Mouse (Mus musculus): Measurements from ENCODE around the gene Habp4. TPM values are rescaled to one million over a fixed set of nuclear protein-coding genes. Genes with fewer than 3 reads are reported as not detected.

Habp4 gene
- polyA plus RNA-seq, 1 experiment from 2014 or later, result 30.6 TPM

- Histone ChIP-seq H3K4me1 (ENCODE audit: control insufficient read depth, insufficient read depth, low read length) (peaks cover 2% of the 10 kb centered on the region; the same call in 1 of the 2 replicates), H3K36me3 (ENCODE audit: control insufficient read depth, insufficient read depth, low read length) (no peaks in the 10 kb centered on the region), H3K27ac (replicated peaks; ENCODE audit: low read depth, low read length) (no peak overlapping the region), H3K9me3 (ENCODE audit: control insufficient read depth, low read length) (no peaks in the 10 kb centered on the region), H3K4me2 (ENCODE audit: low read depth, low read length) (no peak overlapping the region), H3K27me3 (replicated peaks; ENCODE audit: control insufficient read depth, insufficient read depth, low read length) (no peaks in the 10 kb centered on the region), H3K4me3 (ENCODE audit: low read depth, low read length) (no peak overlapping the region), H3K9ac (ENCODE audit: low read depth, low read length) (no peak overlapping the region)
- no peak for ATAC-seq (ENCODE audit: low read depth)
- WGBS, result 64% methylated on average over 5 of the region's 5 CpGs
- peak; percentile 23 for DNase-seq (ENCODE audit: low spot score)
Measured at GRCm38 (mm10) chr13:64150121-64150520, 11.5 kb upstream of the Habp4 start.

- no peaks in the 10 kb centered on the region for H3K9me3 ChIP-seq (ENCODE audit: control insufficient read depth, low read length)
- peak overlapping the region; percentile 81 for H3K4me3 ChIP-seq (ENCODE audit: low read depth, low read length)
- 0% methylated on average over 21 of the region's 42 CpGs for WGBS
- peak overlapping the region; percentile 86 for H3K4me2 ChIP-seq (ENCODE audit: low read depth, low read length)
- peak overlapping the region; percentile 90 for H3K27ac ChIP-seq (replicated peaks; ENCODE audit: low read depth, low read length)
- peaks cover 2% of the 10 kb centered on the region; the same call in 1 of the 2 replicates for H3K4me1 ChIP-seq (ENCODE audit: control insufficient read depth, insufficient read depth, low read length)
- H3K9ac ChIP-seq (ENCODE audit: low read depth, low read length), result peak overlapping the region; percentile 79
- H3K27me3 ChIP-seq (replicated peaks; ENCODE audit: control insufficient read depth, insufficient read depth, low read length), result no peaks in the 10 kb centered on the region
- ATAC-seq (ENCODE audit: low read depth) (peak; percentile 0; the same call in 1 of the 2 replicates), DNase-seq (ENCODE audit: low spot score) (peak; percentile 86)
- no peaks in the 10 kb centered on the region for H3K36me3 ChIP-seq (ENCODE audit: control insufficient read depth, insufficient read depth, low read length)
Measured at GRCm38 (mm10) chr13:64152241-64152669, 9.4 kb upstream of the Habp4 start.

- peak overlapping the region; percentile 86 for H3K4me2 ChIP-seq (ENCODE audit: low read depth, low read length)
- DNase-seq (ENCODE audit: low spot score), result peak; percentile 13
- peak overlapping the region; percentile 79 for H3K9ac ChIP-seq (ENCODE audit: low read depth, low read length)
- 0% methylated on average over 14 of the region's 61 CpGs for WGBS
- H3K36me3 ChIP-seq (ENCODE audit: control insufficient read depth, insufficient read depth, low read length), result no peaks in the 10 kb centered on the region
- peak overlapping the region; percentile 90 for H3K27ac ChIP-seq (replicated peaks; ENCODE audit: low read depth, low read length)
- ATAC-seq (ENCODE audit: low read depth), result peak; percentile 13
- H3K4me1 ChIP-seq (ENCODE audit: control insufficient read depth, insufficient read depth, low read length), result peaks cover 2% of the 10 kb centered on the region; the same call in 1 of the 2 replicates
- H3K4me3 ChIP-seq (ENCODE audit: low read depth, low read length), result peak overlapping the region; percentile 81
- H3K27me3 ChIP-seq (replicated peaks; ENCODE audit: control insufficient read depth, insufficient read depth, low read length), result no peaks in the 10 kb centered on the region
- H3K9me3 ChIP-seq (ENCODE audit: control insufficient read depth, low read length), result no peaks in the 10 kb centered on the region
Measured at GRCm38 (mm10) chr13:64152671-64153082, 8.9 kb upstream of the Habp4 start.

- DNase-seq (ENCODE audit: low spot score) (peak; percentile 100), ATAC-seq (ENCODE audit: low read depth) (peak; percentile 96)
- no peaks in the 10 kb centered on the region for H3K9me3 ChIP-seq (ENCODE audit: control insufficient read depth, low read length)
- peaks cover 2% of the 10 kb centered on the region; the same call in 1 of the 2 replicates for H3K4me1 ChIP-seq (ENCODE audit: control insufficient read depth, insufficient read depth, low read length)
- H3K9ac ChIP-seq (ENCODE audit: low read depth, low read length), result peak within 1 kb of the TSS; percentile 79
- WGBS, result 0% methylated on average over 22 of the region's 56 CpGs
- H3K27ac ChIP-seq (replicated peaks; ENCODE audit: low read depth, low read length), result peak within 1 kb of the TSS; percentile 90
- H3K36me3 ChIP-seq (ENCODE audit: control insufficient read depth, insufficient read depth, low read length), result no peaks in the 10 kb centered on the region
- no peaks in the 10 kb centered on the region for H3K27me3 ChIP-seq (replicated peaks; ENCODE audit: control insufficient read depth, insufficient read depth, low read length)
- H3K4me3 ChIP-seq (ENCODE audit: low read depth, low read length), result peak within 1 kb of the TSS; percentile 81
- peak within 1 kb of the TSS; percentile 86 for H3K4me2 ChIP-seq (ENCODE audit: low read depth, low read length)
Measured at GRCm38 (mm10) chr13:64153083-64153682, 8.4 kb upstream of the Habp4 start, which contains the start of gene Zfp367. Gene Zfp367 (minus strand): TSS chr13:64153202.

- peak overlapping the region; percentile 39 for H3K27ac ChIP-seq (replicated peaks; ENCODE audit: low read depth, low read length)
- peak; percentile 5 for ATAC-seq (ENCODE audit: low read depth)
Measured at GRCm38 (mm10) chr13:64153751-64154267, 7.8 kb upstream of the Habp4 start.

GRCm38 (mm10) chr13:64154651-64155050 is 7.0 kb upstream of the Habp4 start:
- 59% methylated on average over 2 of the region's 2 CpGs for WGBS
- H3K9ac ChIP-seq (ENCODE audit: low read depth, low read length), result no peak overlapping the region
- no peaks in the 10 kb centered on the region for H3K36me3 ChIP-seq (ENCODE audit: control insufficient read depth, insufficient read depth, low read length)
- H3K4me3 ChIP-seq (ENCODE audit: low read depth, low read length), result no peak overlapping the region
- H3K27me3 ChIP-seq (replicated peaks; ENCODE audit: control insufficient read depth, insufficient read depth, low read length), result no peaks in the 10 kb centered on the region
- DNase-seq (ENCODE audit: low spot score) (peak; percentile 5), ATAC-seq (ENCODE audit: low read depth) (no peak)
- H3K4me1 ChIP-seq (ENCODE audit: control insufficient read depth, insufficient read depth, low read length), result peaks cover 2% of the 10 kb centered on the region; the same call in 1 of the 2 replicates
- H3K27ac ChIP-seq (replicated peaks; ENCODE audit: low read depth, low read length), result no peak overlapping the region
- H3K4me2 ChIP-seq (ENCODE audit: low read depth, low read length), result no peak overlapping the region
- no peaks in the 10 kb centered on the region for H3K9me3 ChIP-seq (ENCODE audit: control insufficient read depth, low read length)

More at GRCm38 (mm10) chr13:64153751-64154267, 7.8 kb upstream of the Habp4 start:
- Histone ChIP-seq H3K27me3 (replicated peaks; ENCODE audit: control insufficient read depth, insufficient read depth, low read length) (no peaks in the 10 kb centered on the region), H3K4me2 (ENCODE audit: low read depth, low read length) (peak overlapping the region; percentile 86), H3K4me3 (ENCODE audit: low read depth, low read length) (peak overlapping the region; percentile 81), H3K9ac (ENCODE audit: low read depth, low read length) (peak overlapping the region; percentile 49), H3K9me3 (ENCODE audit: control insufficient read depth, low read length) (no peaks in the 10 kb centered on the region), H3K4me1 (ENCODE audit: control insufficient read depth, insufficient read depth, low read length) (peaks cover 2% of the 10 kb centered on the region; the same call in 1 of the 2 replicates), H3K36me3 (ENCODE audit: control insufficient read depth, insufficient read depth, low read length) (no peaks in the 10 kb centered on the region)
- peak; percentile 80 for DNase-seq (ENCODE audit: low spot score)
- WGBS, result 1% methylated on average over 18 of the region's 18 CpGs

- DNase-seq (ENCODE audit: low spot score) (peak; percentile 86), ATAC-seq (ENCODE audit: low read depth) (no peak)
- no peak overlapping the region for H3K4me3 ChIP-seq (ENCODE audit: low read depth, low read length)
- H3K4me1 ChIP-seq (ENCODE audit: control insufficient read depth, insufficient read depth, low read length), result no peaks in the 10 kb centered on the region; the same call in 1 of the 2 replicates
- no peak overlapping the region for H3K27ac ChIP-seq (replicated peaks; ENCODE audit: low read depth, low read length)
- H3K4me2 ChIP-seq (ENCODE audit: low read depth, low read length), result no peak overlapping the region
- H3K9ac ChIP-seq (ENCODE audit: low read depth, low read length), result no peak overlapping the region
- WGBS, result 7% methylated on average over 1 of the region's 1 CpGs
- H3K36me3 ChIP-seq (ENCODE audit: control insufficient read depth, insufficient read depth, low read length), result no peaks in the 10 kb centered on the region
- H3K9me3 ChIP-seq (ENCODE audit: control insufficient read depth, low read length), result no peaks in the 10 kb centered on the region
- no peaks in the 10 kb centered on the region for H3K27me3 ChIP-seq (replicated peaks; ENCODE audit: control insufficient read depth, insufficient read depth, low read length)
Measured at GRCm38 (mm10) chr13:64155171-64155571, 6.5 kb upstream of the Habp4 start.

- no peak overlapping the region for H3K27ac ChIP-seq (replicated peaks; ENCODE audit: low read depth, low read length)
- H3K27me3 ChIP-seq (replicated peaks; ENCODE audit: control insufficient read depth, insufficient read depth, low read length), result no peaks in the 10 kb centered on the region
- H3K9ac ChIP-seq (ENCODE audit: low read depth, low read length), result no peak overlapping the region
- no peak overlapping the region for H3K4me3 ChIP-seq (ENCODE audit: low read depth, low read length)
- DNase-seq (ENCODE audit: low spot score) (peak; percentile 3), ATAC-seq (ENCODE audit: low read depth) (no peak)
- H3K36me3 ChIP-seq (ENCODE audit: control insufficient read depth, insufficient read depth, low read length), result no peaks in the 10 kb centered on the region
- peaks cover 3% of the 10 kb centered on the region; the same call in 1 of the 2 replicates for H3K4me1 ChIP-seq (ENCODE audit: control insufficient read depth, insufficient read depth, low read length)
- no peaks in the 10 kb centered on the region for H3K9me3 ChIP-seq (ENCODE audit: control insufficient read depth, low read length)
- no peak overlapping the region for H3K4me2 ChIP-seq (ENCODE audit: low read depth, low read length)
Measured at GRCm38 (mm10) chr13:64156966-64157365, 4.7 kb upstream of the Habp4 start.

Measured in embryonic facial prominence, embryonic 14.5 days (tissue).